Mouse (Mus musculus) liver, adult (tissue): Measurements from ENCODE around the gene Ice1.

Source experiments
- GATA4 ChIP-seq: IDR thresholded peaks from 2 replicates; pipeline ENCODE4 v1.6.1; 2014; ENCODE audit warnings: mild to moderate bottlenecking, low read length; ENCODE audit not compliant: insufficient replicate concordance

Gene Ice1

DNA sequence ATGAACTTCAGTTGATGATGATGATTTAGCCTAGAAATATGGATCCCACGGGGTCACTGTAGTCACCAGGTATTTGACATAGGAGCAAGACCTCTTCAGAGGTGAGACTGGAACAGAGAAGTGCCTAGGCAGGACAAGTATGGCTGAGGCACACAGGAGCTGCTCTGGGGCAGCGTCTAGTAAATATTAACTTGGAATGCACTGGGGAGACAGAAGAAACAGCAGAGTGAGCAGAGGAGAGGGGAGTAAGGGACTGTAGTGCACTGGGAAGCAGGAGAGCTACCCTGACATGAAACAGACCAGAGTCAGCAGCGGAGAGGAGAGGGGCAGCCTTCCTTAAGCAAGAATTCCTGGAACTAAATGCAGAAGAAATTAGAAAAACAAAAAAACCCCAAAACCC is 27.8 kb downstream of the Ice1 start:
- no peak for TF ChIP-seq GATA4

DNA sequence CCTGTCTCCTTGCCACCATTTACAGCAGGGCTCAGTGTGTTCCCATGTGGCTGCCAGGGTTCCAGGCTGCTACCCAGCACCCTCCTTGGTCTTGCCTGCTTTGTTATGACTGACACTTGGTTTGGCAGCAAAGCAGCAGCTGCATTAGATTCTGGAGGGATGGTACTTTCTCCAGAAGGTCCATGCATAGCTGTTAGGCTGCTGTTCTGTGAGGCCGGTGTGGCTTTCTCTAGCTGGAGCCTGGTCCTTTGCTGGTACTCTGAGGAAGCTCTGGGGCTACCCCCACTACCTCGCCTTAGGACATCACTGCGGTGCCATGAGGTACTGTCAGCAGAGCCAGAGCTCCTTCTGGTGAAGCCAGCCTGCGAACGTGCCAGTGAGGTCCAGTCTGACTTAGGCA is 32.1 kb downstream of the Ice1 start:
- no peak for TF ChIP-seq GATA4

DNA sequence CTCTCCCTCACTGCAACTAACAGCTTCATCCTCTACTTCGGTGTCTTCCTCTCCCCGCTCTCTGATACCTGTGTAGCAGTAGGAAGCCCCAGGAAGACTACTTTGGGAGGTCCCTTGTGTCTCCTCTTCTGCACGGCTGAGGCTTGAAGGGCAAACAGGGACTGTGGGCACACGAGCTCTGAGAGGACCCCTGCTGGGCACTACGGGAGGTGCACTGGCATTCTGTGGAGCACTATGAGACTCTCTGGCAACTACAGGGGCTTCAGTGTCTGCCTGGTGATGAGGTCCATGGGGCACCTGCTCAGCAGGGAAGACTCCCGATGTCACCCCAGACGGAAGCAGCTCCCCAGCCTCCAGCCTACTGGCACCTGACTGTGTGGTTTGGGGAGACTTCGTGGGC is 32.7 kb downstream of the Ice1 start:
- TF ChIP-seq GATA4: no peak

DNA sequence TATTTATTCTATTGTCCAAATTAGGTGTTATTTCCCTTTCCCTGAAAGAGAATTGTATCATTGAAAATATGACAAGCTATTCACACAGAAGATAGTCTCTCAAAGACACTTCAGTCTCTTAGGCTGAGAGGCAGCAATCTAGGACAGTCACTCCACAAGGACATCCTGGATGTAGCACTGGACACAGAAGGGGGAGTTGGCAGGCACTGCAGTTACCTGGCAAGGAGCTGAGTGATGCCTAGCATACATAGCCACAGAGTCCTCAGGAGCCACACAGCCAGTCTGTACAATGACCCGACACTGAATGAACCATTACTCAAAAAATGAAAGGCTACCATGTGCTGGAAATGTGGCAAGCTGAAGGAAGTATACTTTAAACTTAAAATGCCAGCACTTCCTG is 35.9 kb downstream of the Ice1 start:
- no peak for TF ChIP-seq GATA4

DNA sequence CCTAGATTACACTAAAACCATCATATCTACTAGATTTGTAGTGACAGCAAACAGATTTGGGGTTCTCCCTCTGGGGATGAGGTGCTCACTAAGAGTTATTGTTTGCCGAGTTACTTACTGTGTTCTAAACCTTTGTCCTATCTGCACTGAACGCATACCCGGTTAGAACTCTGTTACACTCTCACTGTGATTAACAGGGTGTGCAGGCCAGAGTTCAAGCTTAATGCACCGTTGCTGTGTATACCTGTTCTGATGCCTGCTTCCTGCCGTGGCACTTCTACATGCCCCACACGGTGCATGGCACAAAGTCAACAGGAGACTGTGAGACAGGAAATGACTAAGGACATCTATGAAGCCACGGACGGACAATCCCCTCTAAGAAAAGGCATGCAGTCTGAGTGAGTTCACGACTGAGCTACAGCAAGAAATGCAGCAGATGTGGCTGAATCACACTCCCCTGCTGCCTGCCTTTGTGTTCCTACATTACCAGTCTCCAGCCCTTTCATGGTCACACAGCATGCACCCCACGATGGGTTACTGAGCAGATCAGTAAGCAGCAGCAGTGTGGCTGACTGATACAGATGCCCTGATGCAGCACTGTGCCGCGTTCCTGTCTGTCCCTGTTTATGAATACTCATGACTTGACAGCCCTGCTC is 37.3 kb downstream of the Ice1 start:
- no peak for TF ChIP-seq GATA4

DNA sequence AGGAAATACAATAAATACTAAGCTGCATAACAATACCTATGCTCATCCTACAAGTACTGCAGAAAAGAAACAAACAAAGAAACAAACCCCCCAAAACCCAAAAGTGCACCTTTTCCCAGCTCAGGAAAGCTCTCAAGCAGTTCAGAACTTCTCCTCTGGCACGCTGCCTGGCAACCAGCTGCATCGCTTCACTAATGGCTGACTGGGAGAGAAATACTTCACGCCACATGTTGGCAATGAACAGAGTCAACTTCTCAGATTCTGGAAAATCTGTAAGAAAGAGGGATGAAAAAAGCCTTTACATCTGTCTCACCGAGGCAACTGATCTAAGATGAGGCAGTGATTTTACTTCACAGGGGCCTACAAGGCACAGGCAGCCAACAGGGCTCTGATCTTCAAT is 38.5 kb downstream of the Ice1 start:
- TF ChIP-seq GATA4: no peak

DNA sequence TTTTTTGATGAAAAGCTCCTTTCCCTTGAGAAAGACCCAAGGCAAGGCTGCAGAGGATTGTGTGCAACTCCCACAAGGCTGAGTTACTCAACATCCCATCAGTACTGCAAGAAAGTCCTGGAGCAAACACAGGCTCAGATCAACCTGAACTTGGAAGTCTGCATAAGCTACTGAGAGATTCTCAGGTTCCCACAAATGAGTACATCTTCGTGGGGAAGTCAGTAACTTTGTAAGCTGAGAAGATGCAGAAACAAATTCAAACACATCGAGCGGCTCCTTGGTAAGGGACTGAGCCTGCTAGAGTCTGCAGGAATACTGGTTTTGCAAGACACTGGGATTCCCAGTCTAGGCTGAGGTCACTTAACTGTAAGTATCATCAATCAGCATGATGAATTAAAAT is 40.5 kb downstream of the Ice1 start:
- no peak for TF ChIP-seq GATA4

DNA sequence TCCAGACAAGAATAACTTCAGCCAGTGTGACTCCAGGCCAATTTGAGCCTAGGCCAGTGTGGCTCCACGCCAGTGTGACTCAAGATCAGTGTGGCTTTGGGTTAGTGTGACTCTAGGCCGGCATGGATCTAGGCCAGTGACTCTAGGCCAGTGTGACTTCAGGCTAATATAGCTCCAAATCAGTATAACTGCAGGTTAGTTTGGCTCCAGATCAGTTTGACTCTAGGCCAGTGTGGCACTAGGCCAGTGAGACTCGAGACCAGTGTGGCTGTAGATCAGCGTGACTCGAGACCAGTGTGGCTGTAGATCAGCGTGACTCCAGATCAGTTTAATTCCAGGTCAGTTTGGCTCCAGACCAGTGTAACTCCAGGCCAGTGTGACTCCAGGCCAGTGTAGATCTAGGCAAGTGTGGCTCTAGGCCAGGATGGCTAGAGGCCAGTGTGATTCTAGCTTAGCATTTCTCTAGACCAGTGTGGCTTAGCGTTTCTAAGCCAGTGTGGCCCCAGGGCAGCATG is 47.1 kb downstream of the Ice1 start:
- TF ChIP-seq GATA4: no peak

DNA sequence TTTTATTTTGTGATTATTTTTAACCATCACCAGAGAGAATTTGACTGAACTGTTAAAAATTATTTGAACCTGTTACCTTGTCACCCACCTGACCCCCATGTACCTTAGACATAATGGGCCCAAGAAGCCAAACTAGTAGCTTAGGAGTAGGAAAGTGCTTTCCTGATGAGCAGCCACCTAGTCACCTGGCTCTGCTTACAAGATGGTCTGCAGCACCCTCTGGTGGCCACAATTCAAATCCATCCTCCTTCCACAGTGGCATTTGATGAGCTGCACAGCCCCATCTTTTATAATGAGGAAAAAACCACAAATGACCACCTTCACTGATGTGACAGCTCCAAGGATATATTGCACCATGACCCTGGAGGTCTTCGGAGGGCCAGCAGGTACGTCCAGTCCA is 50.5 kb downstream of the Ice1 start:
- TF ChIP-seq GATA4: no peak

DNA sequence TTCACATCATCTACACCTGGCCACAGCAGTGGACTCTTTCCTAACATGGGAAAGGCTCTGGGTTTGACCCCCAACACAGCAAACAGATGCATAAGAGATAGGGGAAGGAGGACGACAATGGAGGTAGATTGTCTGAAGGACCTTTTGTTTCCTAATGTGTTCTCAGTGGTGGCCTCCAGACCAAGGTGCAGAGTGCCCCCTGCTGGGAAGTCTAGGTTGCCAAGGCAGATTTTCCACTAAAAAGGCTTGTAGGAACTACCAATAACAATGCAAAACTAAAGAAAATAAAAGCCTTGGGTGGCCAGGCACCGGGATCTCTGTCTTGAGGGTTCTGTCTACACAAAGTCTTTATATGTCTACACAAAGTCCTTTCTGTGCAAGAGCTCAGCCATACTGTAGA is 54.9 kb downstream of the Ice1 start:
- TF ChIP-seq GATA4: no peak

DNA sequence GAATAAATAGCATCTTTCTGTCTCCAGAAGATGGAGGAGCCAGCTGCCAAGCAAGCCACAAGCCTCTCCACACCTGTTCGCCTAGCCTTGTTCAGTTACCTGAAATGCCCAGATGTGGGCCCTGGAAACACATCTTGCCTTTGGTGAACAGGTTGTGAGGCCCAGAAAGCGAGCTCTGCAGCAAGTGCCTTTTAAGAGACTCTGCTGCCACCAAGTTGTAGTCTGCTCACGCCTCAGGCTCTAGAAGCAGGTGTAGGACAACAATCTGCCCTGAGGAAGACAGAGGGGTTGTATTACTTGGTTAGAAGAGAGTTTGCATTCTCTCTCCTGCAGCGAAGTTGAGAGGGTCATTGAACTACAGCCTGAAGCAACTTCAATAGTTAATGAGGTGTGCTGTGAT is 55.9 kb downstream of the Ice1 start:
- TF ChIP-seq GATA4: no peak

DNA sequence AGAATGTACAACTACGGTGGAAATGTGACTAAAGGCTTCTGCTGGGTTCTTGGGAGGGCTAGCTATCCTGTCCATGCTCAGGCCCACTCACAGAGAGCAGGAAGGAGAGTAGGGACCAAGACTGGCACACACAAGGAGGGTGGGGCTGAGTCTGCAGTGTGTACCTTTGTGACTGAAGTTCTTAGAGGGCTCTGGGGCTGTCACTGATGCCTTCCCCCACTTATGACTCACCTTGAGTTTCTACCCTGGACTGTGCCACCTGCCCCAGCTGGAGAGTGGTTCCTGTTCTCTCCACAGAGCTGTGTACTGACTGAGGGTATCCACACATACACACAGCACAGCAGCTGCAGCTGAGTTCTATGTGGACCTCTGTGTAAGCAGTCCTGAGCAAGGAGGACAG is 63.2 kb downstream of the Ice1 start:
- no peak for TF ChIP-seq GATA4

DNA sequence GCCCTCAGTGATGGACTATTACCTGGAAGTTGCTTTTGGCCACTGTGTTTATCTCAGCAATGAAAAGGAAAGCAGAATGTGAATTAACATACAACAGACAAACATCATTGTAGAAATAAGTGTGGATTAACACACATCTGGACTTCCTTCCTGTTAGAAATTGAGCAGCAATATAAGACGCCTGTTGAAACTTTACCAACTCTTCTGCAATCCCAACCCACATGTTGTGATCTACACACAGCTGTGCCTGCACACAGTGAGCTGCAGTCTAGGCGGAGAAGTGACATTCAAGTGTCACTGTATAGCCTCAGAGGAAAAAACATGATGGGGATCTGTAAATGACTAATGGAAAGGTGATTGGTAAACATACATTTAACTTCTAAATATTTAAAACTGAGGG is 69.5 kb downstream of the Ice1 start:
- TF ChIP-seq GATA4: no peak

DNA sequence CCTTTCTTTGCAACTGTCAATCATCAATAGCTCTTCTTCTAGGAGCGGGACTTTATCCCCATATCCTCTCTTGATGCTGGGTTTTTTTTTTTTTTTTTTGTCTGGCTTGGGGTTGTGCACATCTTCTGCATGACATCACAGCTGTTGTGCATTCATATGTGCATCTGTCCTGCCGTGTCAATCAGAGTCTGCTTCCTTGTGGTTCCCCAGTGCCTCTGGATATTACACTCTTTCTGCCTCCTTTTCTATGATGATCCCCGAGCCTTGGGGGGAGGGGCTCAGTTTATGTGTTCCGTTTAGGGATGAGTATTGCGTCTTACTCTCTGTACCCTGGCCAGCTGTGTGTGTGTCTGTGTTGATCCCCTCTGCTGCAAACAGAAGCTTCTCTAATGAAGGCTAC is 84.0 kb downstream of the Ice1 start:
- TF ChIP-seq GATA4: no peak

DNA sequence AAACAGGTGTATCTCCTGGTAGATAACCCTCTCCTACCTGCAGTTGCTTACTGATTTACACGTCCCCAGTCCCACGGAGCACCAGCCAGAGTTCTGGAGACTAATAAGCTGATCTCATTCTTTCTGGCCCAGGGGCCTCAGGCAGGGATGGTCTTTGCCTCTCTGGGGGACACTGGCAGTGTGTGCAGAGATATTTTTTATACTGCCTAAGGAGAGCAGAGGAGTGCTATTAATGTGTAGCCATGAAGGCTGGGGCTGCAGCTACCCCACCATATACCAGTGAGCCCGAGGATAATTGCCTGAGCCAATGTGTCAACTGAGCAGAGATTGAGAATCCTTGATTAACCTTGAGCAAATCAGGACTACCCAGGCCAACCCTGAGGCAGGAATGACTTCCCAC is 90.0 kb downstream of the Ice1 start:
- no peak for TF ChIP-seq GATA4

DNA sequence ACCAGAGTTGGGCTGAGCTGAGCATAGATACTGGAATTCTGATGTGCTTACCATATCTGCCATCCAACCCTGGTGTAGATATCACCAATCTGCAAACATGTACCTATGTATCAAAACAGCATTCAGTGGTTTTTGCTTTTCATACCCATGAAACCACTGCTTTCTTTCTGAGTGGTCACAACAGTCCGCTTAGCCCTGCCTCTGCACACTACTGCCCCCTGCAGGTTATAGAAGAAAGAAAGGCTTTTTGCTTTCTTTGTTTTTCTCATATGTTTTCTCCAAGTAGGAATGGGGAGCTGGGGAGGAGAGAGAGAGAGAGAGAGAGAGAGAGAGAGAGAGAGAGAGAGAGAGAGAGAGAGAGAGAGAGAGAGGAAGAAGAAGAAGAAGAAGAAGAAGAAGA is 92.2 kb downstream of the Ice1 start:
- TF ChIP-seq GATA4: no peak

DNA sequence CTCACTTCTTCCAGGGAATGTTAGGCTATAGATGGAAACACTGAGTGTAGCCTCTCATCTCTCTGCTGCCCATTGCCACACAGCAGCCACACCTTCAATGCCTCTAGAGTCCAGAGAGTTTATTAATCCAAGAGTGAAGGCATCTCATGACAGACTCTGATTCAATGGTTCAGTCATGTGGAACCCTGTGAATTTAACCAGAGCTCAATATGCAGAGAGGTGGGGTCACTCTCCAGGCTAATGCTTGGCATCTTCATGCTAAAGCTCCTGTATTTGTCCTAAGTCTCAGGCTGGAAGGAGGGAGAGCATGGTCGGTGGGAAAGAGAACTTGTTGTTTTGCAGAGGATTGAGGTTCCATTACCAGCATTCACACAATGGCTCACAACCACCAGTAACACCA is 97.6 kb downstream of the Ice1 start:
- no peak for TF ChIP-seq GATA4
